Mouse (Mus musculus) hindbrain, postnatal 0 days (tissue): ENCODE measurements around the gene Nemf. TPM values are rescaled to one million over a fixed set of nuclear protein-coding genes. Genes with fewer than 3 reads are reported as not detected.

Source experiments
- ATAC-seq: fragments of 200-750 bp; cut with Nextera tagmentation; 2 replicates; pipeline ENCODE4 v1.8.0; 2017; ENCODE audit warnings: mild to moderate bottlenecking, moderate TSS enrichment, moderate library complexity
- DNase-seq: peaks from one replicate; pipeline ENCODE4 v3.0.0-alpha.2; 2015; ENCODE audit warnings: low spot score
- H3K27ac ChIP-seq: fragments of 300-500 bp; sonication (generic); 2 replicates; pipeline ENCODE4 v1.5.1; 2014; ENCODE audit warnings: mild to moderate bottlenecking
- H3K27me3 ChIP-seq: fragments of 300-500 bp; sonication (generic); 2 replicates; pipeline ENCODE4 v1.6.1; 2014; ENCODE audit warnings: low read length, mixed read lengths; ENCODE audit not compliant: insufficient read depth
- H3K36me3 ChIP-seq: fragments of 300-500 bp; sonication (generic); 2 replicates; pipeline ENCODE4 v1.6.1; 2014; ENCODE audit warnings: low read length, mixed read lengths; ENCODE audit not compliant: insufficient read depth
- H3K4me1 ChIP-seq: fragments of 300-500 bp; sonication (generic); 2 replicates; pipeline ENCODE4 v1.6.1; 2014; ENCODE audit warnings: antibody characterized with exemption, low read length, mixed read lengths; ENCODE audit not compliant: insufficient read depth
- H3K4me2 ChIP-seq: fragments of 300-500 bp; sonication (generic); 2 replicates; pipeline ENCODE4 v1.6.1; 2014; ENCODE audit warnings: low read depth, mild to moderate bottlenecking, low read length, moderate library complexity, mixed read lengths
- H3K4me3 ChIP-seq: fragments of 300-500 bp; sonication (generic); 2 replicates; pipeline ENCODE4 v1.5.1; 2014; ENCODE audit warnings: low read length
- H3K9ac ChIP-seq: fragments of 300-500 bp; sonication (generic); replicated peaks from 2 replicates; pipeline ENCODE4 v1.6.1; 2014; ENCODE audit warnings: mild to moderate bottlenecking, low read length, moderate library complexity, mixed read lengths
- H3K9me3 ChIP-seq: fragments of 300-500 bp; sonication (generic); 2 replicates; pipeline ENCODE4 v1.6.1; 2016; ENCODE audit warnings: low read length, mixed read lengths
- CTCF ChIP-seq: IDR thresholded peaks from 2 replicates; pipeline ENCODE4 v1.5.1; 2016; ENCODE audit warnings: antibody characterized with exemption, control low read depth, low read depth
- WGBS: fragments of 180-500 bp; shearing (Covaris S2); extraction: QIAGEN DNeasy Blood & Tissue Kit; methylation state at CpG from one replicate; pipeline ENCODE4 v1.1.7; 2014; 5-methylcytosine and 5-hydroxymethylcytosine counted together
- polyA plus RNA-seq: library from polyadenylated mRNA; unstranded; fragments of >200 nt; fragmentation: Nextera tagmentation; extraction: Ambion mirVana; gene quantifications from 2 replicates; pipeline ENCODE4 v1.2.1, GENCODE M21; 2015
- total RNA-seq: library from RNA; depleted of rRNA; stranded (reverse); fragments of >200 nt; gene quantifications from 2 replicates; pipeline ENCODE4 v1.2.3, GENCODE M21; 2014

Nemf gene
- total and polyA plus RNA-seq, 2 experiments from 2014 or later, result 24.9 to 69.7 TPM

DNA sequence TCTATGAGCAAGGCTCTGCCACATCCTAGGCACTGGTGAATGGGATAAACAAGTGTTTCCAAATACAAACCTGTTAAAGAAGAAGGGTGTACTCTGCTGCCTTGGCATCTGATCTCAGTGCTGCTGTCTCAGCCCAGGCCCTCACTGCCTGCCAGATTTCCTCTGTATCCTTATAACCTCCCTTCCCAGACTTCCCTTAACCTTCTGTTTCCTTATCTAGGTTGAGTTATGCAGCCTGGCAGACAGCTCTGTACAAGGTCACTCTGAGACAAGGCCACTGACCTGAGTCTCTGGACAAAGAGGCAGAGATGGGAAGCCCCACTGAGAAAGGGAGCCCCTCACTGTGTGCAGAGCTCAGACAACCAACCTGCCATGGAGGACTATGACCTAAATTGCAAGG, 38.5 kb downstream of the Nemf start:
- Histone ChIP-seq H3K9me3 (no peaks in the 10 kb centered on the region), H3K36me3 (peaks cover 52% of the 10 kb centered on the region), H3K27ac (no peak overlapping the region), H3K4me3 (no peak overlapping the region), H3K4me2 (no peak overlapping the region), H3K27me3 (no peaks in the 10 kb centered on the region), H3K4me1 (no peaks in the 10 kb centered on the region), H3K9ac (no peak overlapping the region)
- ATAC-seq, result no peak
- no peak for DNase-seq
- no peak for TF ChIP-seq CTCF

DNA sequence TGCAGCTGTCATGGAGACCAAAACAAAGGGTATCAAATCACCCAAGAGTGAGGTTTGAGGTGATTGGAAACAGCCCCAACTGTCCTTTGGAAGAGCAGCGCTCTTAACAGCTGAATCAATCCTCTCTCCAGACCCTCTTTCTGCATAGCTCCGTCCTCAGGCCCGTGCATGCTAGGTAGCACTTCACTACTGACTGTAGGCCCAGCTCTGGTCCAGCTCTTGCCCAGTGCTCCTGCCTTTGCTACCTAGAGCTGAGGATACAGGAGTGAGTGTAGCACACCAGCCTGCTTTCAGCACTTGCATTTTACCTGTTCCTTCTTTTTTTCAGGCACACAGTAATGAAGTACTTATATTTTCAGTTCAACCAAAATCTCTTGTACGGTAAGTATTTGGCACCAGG, 47.3 kb downstream of the Nemf start:
- no peak overlapping the region for H3K4me3 ChIP-seq
- no peak overlapping the region for H3K9ac ChIP-seq
- no peak for ATAC-seq
- H3K4me1 ChIP-seq, result no peaks in the 10 kb centered on the region
- 95% methylated on average over 4 of the region's 4 CpGs for WGBS
- no peak for TF ChIP-seq CTCF
- no peak overlapping the region for H3K4me2 ChIP-seq
- no peaks in the 10 kb centered on the region for H3K27me3 ChIP-seq
- DNase-seq, result no peak
- no peaks in the 10 kb centered on the region for H3K9me3 ChIP-seq
- peaks cover 83% of the 10 kb centered on the region for H3K36me3 ChIP-seq
- no peak overlapping the region for H3K27ac ChIP-seq

DNA sequence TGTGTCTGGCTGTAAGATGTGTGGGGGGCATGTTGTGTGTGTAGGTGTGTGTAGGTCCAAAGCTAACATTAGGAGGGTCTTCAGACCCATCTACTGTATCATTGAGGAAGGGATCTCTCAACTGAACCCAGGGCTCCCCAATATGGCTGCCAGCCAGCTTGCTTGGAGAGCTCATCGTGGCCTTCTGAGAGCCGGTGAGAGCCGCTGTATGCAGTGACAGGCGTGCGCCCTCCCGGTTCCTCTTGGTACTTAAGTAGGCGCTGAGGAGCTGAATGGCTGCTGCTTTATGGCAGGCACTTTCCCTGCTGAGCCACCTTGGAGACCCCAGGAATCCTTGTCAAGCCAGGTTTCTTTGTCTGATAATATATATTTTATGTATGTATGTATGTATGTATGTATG, 50.6 kb downstream of the Nemf start:
- H3K9me3 ChIP-seq, result no peaks in the 10 kb centered on the region
- no peak for DNase-seq
- WGBS, result 83% methylated on average over 7 of the region's 7 CpGs
- H3K4me3 ChIP-seq, result no peak overlapping the region
- no peak for ATAC-seq
- no peak overlapping the region for H3K27ac ChIP-seq
- peaks cover 88% of the 10 kb centered on the region for H3K36me3 ChIP-seq
- no peaks in the 10 kb centered on the region for H3K27me3 ChIP-seq
- no peak overlapping the region for H3K4me2 ChIP-seq
- H3K9ac ChIP-seq, result no peak overlapping the region
- TF ChIP-seq CTCF, result no peak
- no peaks in the 10 kb centered on the region for H3K4me1 ChIP-seq

DNA sequence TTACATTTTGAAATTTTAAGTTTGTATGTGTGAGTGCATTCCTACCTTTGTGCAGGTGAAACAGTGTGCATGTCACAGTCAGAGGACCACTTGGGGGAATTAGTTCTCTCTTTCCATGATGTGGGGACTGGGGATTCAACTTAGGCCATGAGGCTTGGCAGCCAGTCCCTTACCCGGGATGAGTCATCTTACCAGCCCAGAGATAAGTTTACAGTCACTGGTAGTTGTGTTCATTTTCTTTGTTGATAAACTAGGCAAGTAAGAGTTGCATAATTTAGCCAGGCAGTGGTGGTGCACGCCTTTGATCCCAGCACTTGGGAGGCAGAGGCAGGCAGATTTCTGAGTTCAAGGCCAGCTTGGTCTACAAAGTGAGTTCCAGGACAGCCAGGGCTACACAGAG, 52.9 kb downstream of the Nemf start:
- no peaks in the 10 kb centered on the region for H3K9me3 ChIP-seq
- DNase-seq, result no peak
- ATAC-seq, result no peak
- no peak overlapping the region for H3K9ac ChIP-seq
- H3K36me3 ChIP-seq, result peaks cover 71% of the 10 kb centered on the region
- H3K27ac ChIP-seq, result no peak overlapping the region
- H3K4me2 ChIP-seq, result no peak overlapping the region
- WGBS, result 90% methylated on average over 2 of the region's 2 CpGs
- H3K27me3 ChIP-seq, result no peaks in the 10 kb centered on the region
- TF ChIP-seq CTCF, result no peak
- no peaks in the 10 kb centered on the region for H3K4me1 ChIP-seq
- H3K4me3 ChIP-seq, result no peak overlapping the region

DNA sequence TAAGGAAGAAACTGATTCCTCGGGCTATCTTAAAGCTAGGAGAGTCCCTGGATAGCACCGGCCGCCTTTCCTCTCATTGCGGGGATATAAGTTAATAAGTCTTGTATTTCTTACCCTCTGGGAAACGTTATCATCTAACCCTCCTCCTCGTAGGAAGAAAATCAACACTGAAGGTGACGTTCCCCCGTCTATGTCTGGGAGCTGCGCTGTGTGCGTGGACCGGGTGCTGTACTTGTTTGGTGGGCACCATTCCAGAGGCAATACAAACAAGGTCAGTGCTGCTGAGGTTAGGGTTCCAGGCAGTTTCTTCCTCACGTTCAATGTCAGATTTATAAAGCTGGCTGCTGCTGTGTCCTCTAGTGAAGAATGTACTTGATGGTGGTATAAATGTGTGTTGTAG, 54.8 kb downstream of the Nemf start:
- ATAC-seq (no peak), DNase-seq (no peak)
- WGBS, result 94% methylated on average over 12 of the region's 12 CpGs
- no peak overlapping the region for H3K27ac ChIP-seq
- no peak overlapping the region for H3K9ac ChIP-seq
- peaks cover 52% of the 10 kb centered on the region for H3K36me3 ChIP-seq
- H3K4me3 ChIP-seq, result no peak overlapping the region
- H3K4me2 ChIP-seq, result no peak overlapping the region
- no peaks in the 10 kb centered on the region for H3K27me3 ChIP-seq
- no peaks in the 10 kb centered on the region for H3K9me3 ChIP-seq
- peaks cover 6% of the 10 kb centered on the region; the same call in 1 of the 2 replicates for H3K4me1 ChIP-seq
- no peak for TF ChIP-seq CTCF

DNA sequence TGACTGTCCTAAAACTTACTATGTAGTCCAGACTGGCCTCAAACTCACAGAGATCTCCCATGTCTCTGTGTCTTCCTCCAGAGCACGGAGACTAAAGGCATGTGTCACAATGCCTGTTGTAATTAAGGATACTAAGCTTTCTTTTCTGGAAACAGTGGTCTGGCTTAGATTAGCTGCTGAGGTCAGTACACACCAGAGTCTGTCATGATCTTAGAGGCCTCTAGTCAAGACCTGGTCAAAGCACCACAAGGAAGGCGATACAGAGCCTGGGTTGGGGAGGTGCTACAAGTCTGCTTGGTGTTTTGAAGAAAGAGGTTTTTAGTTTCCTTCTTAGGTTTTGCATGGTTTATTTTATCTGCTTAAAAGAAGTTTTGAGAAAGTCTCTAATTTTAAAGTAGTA, 56.6 kb downstream of the Nemf start:
- peaks cover 35% of the 10 kb centered on the region for H3K36me3 ChIP-seq
- H3K9ac ChIP-seq, result no peak overlapping the region
- H3K27ac ChIP-seq, result no peak overlapping the region
- no peaks in the 10 kb centered on the region for H3K9me3 ChIP-seq
- TF ChIP-seq CTCF, result no peak
- no peaks in the 10 kb centered on the region for H3K27me3 ChIP-seq
- DNase-seq, result no peak
- WGBS, result 83% methylated on average over 2 of the region's 2 CpGs
- H3K4me3 ChIP-seq, result no peak overlapping the region
- no peak overlapping the region for H3K4me2 ChIP-seq
- H3K4me1 ChIP-seq, result peaks cover 10% of the 10 kb centered on the region
- ATAC-seq, result no peak

DNA sequence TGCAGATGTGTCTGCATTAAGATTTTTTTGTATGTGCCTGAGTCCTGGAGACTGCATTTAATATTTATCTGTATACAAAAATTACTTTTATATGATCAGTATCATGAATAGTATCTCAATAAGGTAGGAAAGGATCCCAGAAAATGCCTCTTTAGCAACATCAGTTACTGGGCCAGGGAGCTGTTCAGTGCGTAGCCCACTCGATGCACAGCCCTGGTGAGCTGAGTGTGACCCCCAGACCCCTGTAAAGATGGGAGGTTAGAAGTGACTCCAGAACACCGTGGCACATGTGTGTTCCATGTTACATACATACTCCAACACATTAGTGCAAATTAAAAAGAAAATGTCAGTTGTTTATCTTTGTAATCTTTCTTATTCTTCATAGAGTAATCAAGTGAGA, 57.1 kb downstream of the Nemf start:
- H3K27me3 ChIP-seq, result no peaks in the 10 kb centered on the region
- no peak overlapping the region for H3K27ac ChIP-seq
- H3K4me3 ChIP-seq, result no peak overlapping the region
- 96% methylated on average over 3 of the region's 3 CpGs for WGBS
- no peak overlapping the region for H3K4me2 ChIP-seq
- peaks cover 10% of the 10 kb centered on the region for H3K4me1 ChIP-seq
- peaks cover 29% of the 10 kb centered on the region for H3K36me3 ChIP-seq
- TF ChIP-seq CTCF, result no peak
- H3K9ac ChIP-seq, result no peak overlapping the region
- DNase-seq (no peak), ATAC-seq (no peak)
- no peaks in the 10 kb centered on the region for H3K9me3 ChIP-seq
